Mouse (Mus musculus) small intestine, adult 2 months (tissue): ENCODE measurements around the gene Gria3.

Experiments
- CTCF ChIP-seq: fragments of 200-500 bp; IDR thresholded peaks from 2 replicates; pipeline ENCODE4 v1.5.1; 2012; ENCODE audit warnings: low read depth, mild to moderate bottlenecking, control low read depth, inconsistent platforms, low read length, moderate library complexity, mixed read lengths; ENCODE audit not compliant: insufficient replicate concordance, insufficient read length; ENCODE audit errors: extremely low read depth
- POLR2A ChIP-seq: fragments of 200-500 bp; IDR thresholded peaks from 2 replicates; pipeline ENCODE4 v1.6.1; 2012; ENCODE audit warnings: low read depth, mild to moderate bottlenecking, control low read depth, inconsistent platforms, low read length, moderate library complexity

DNA sequence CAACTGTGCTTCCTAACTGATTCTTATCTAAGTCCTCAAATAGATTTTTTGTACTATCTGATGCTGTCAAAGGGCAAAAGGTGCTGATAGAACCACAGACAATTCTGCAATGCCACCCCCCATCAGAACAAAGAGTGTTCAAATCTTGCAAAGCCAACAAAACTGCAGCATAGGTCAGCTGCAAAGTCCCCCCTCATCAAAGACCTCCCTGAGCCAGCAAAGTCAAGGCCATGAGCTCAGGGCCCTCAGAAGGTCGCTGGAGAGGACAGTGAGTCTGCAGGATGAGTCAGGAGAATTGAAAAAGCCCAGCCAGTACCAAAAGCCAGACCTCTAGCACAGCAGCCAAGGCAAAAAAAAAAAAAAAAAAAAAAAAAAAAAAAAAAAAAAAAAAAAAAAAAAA is 34.9 kb downstream of the Gria3 start:
- no peak for TF ChIP-seq CTCF
- no peak for TF ChIP-seq POLR2A
